Mouse (Mus musculus) kidney, postnatal 0 days (tissue): ENCODE measurements around the gene Ift122. TPM values are rescaled to one million over a fixed set of nuclear protein-coding genes. Genes with fewer than 3 reads are reported as not detected.

Experiments
- ATAC-seq: fragments of 200-750 bp; cut with Nextera tagmentation; replicated peaks from 2 replicates; pipeline ENCODE4 v1.8.0; 2017; ENCODE audit warnings: low read depth, moderate number of reproducible peaks, moderate TSS enrichment, moderate library complexity; ENCODE audit not compliant: low FRiP score
- DNase-seq: peaks from one replicate; pipeline ENCODE4 v3.0.0-alpha.2; 2016; ENCODE audit warnings: low spot score
- H3K27ac ChIP-seq: fragments of 300-500 bp; sonication (generic); 2 replicates; pipeline ENCODE4 v1.5.1; 2014; ENCODE audit warnings: mild to moderate bottlenecking
- H3K27me3 ChIP-seq: fragments of 300-500 bp; sonication (generic); 2 replicates; pipeline ENCODE4 v1.6.1; 2014; ENCODE audit warnings: low read length, mixed read lengths; ENCODE audit not compliant: insufficient read depth
- H3K36me3 ChIP-seq: fragments of 300-500 bp; sonication (generic); 2 replicates; pipeline ENCODE4 v1.6.1; 2014; ENCODE audit warnings: low read length, mixed read lengths; ENCODE audit not compliant: insufficient read depth
- H3K4me1 ChIP-seq: fragments of 300-500 bp; sonication (generic); replicated peaks from 2 replicates; pipeline ENCODE4 v1.6.1; 2014; ENCODE audit warnings: antibody characterized with exemption, low read length, mixed read lengths; ENCODE audit not compliant: insufficient read depth
- H3K4me2 ChIP-seq: fragments of 300-500 bp; sonication (generic); 2 replicates; pipeline ENCODE4 v1.6.1; 2014; ENCODE audit warnings: mild to moderate bottlenecking, low read length, moderate library complexity, mixed read lengths
- H3K4me3 ChIP-seq: fragments of 300-500 bp; sonication (generic); replicated peaks from 2 replicates; pipeline ENCODE4 v1.5.1; 2014; ENCODE audit warnings: low read depth, low read length
- H3K9ac ChIP-seq: fragments of 300-500 bp; sonication (generic); 2 replicates; pipeline ENCODE4 v1.6.1; 2014; ENCODE audit warnings: low read depth, low read length
- H3K9me3 ChIP-seq: fragments of 300-500 bp; sonication (generic); replicated peaks from 2 replicates; pipeline ENCODE4 v1.6.1; 2016; ENCODE audit warnings: low read length, inconsistent platforms, mixed read lengths
- CTCF ChIP-seq: IDR thresholded peaks from 2 replicates; pipeline ENCODE4 v1.5.1; 2016; ENCODE audit warnings: antibody characterized with exemption, low read depth, mild to moderate bottlenecking, moderate library complexity
- WGBS: fragments of 180-500 bp; shearing (Covaris S2); extraction: QIAGEN DNeasy Blood & Tissue Kit; methylation state at CpG from one replicate; pipeline ENCODE4 v1.1.7; 2014; 5-methylcytosine and 5-hydroxymethylcytosine counted together
- polyA plus RNA-seq: library from polyadenylated mRNA; unstranded; fragments of >200 nt; fragmentation: Nextera tagmentation; extraction: Ambion mirVana; gene quantifications from 2 replicates; pipeline ENCODE4 v1.2.1, GENCODE M21; 2015

Gene Ift122
- polyA plus RNA-seq, 1 experiment from 2014 or later = 14.9 TPM

- H3K27me3 ChIP-seq = no peaks in the 10 kb centered on the region
- peaks cover 33% of the 10 kb centered on the region; the same call in 1 of the 2 replicates for H3K36me3 ChIP-seq
- no peak overlapping the region for H3K27ac ChIP-seq
- H3K4me1 ChIP-seq = no peaks in the 10 kb centered on the region
- DNase-seq = no peak
- no peak overlapping the region for H3K4me2 ChIP-seq
- ATAC-seq = no peak
- H3K9ac ChIP-seq = no peak overlapping the region
- H3K9me3 ChIP-seq = no peaks in the 10 kb centered on the region
- WGBS = 92% methylated on average over 4 of the region's 4 CpGs
- no peak overlapping the region for H3K4me3 ChIP-seq
- TF ChIP-seq CTCF = no peak
Measured at GRCm38 (mm10) chr6:115845006-115845405, 8.3 kb upstream of the Ift122 start.

- Histone ChIP-seq H3K4me3 (no peak overlapping the region), H3K27me3 (no peaks in the 10 kb centered on the region), H3K4me2 (no peak overlapping the region), H3K9ac (no peak overlapping the region), H3K9me3 (no peaks in the 10 kb centered on the region), H3K36me3 (peaks cover 30% of the 10 kb centered on the region; the same call in 1 of the 2 replicates), H3K4me1 (no peaks in the 10 kb centered on the region), H3K27ac (no peak overlapping the region)
- ATAC-seq (peak; percentile 55; the same call in 1 of the 2 replicates), DNase-seq (peak; percentile 76)
- TF ChIP-seq CTCF = peak; percentile 80
- WGBS = 42% methylated on average over 6 of the region's 8 CpGs
Measured at GRCm38 (mm10) chr6:115846640-115847411, 6.4 kb upstream of the Ift122 start.

GRCm38 (mm10) chr6:115848598-115849304 is 4.5 kb upstream of the Ift122 start:
- DNase-seq = no peak
- Histone ChIP-seq H3K4me2 (no peak overlapping the region), H3K9me3 (no peaks in the 10 kb centered on the region), H3K9ac (no peak overlapping the region), H3K27ac (no peak overlapping the region), H3K27me3 (no peaks in the 10 kb centered on the region), H3K4me3 (no peak overlapping the region), H3K36me3 (peaks cover 18% of the 10 kb centered on the region; the same call in 1 of the 2 replicates), H3K4me1 (no peaks in the 10 kb centered on the region; the same call in 1 of the 2 replicates)
- no peak for TF ChIP-seq CTCF
- 89% methylated on average over 10 of the region's 10 CpGs for WGBS
- ATAC-seq = no peak

GRCm38 (mm10) chr6:115852446-115853090 is 702 bp upstream of the Ift122 start:
- peak overlapping the region; percentile 47 for H3K4me3 ChIP-seq
- DNase-seq = no peak
- peak overlapping the region; percentile 41; the same call in 1 of the 2 replicates for H3K9ac ChIP-seq
- no peak; the same call in 1 of the 2 replicates for ATAC-seq
- H3K9me3 ChIP-seq = no peaks in the 10 kb centered on the region
- no peaks in the 10 kb centered on the region for H3K27me3 ChIP-seq
- 0 out of 2 replicates have a peak, but pooled peaks cover 8% of the 10 kb centered on the region for H3K36me3 ChIP-seq
- peak overlapping the region; percentile 85 for H3K27ac ChIP-seq
- 5% methylated on average over 20 of the region's 20 CpGs for WGBS
- TF ChIP-seq CTCF = no peak
- no peaks in the 10 kb centered on the region; the same call in 1 of the 2 replicates for H3K4me1 ChIP-seq
- H3K4me2 ChIP-seq = peak overlapping the region; percentile 60

GRCm38 (mm10) chr6:115853985-115854384 is 715 bp downstream of the Ift122 start:
- Histone ChIP-seq H3K4me2 (peak overlapping the region; percentile 60), H3K4me3 (peak overlapping the region; percentile 47), H3K27me3 (no peaks in the 10 kb centered on the region), H3K36me3 (0 out of 2 replicates have a peak, but pooled peaks cover 4% of the 10 kb centered on the region), H3K9ac (0 out of 2 replicates have a peak overlapping the region, but pooled peaks have one; percentile 44), H3K4me1 (peaks cover under 1% of the 10 kb centered on the region; the same call in 1 of the 2 replicates), H3K27ac (peak overlapping the region; percentile 62), H3K9me3 (no peaks in the 10 kb centered on the region)
- DNase-seq = no peak
- TF ChIP-seq CTCF = no peak
- ATAC-seq = no peak
- 43% methylated on average over 7 of the region's 7 CpGs for WGBS

GRCm38 (mm10) chr6:115854432-115854831 is 1.2 kb downstream of the Ift122 start:
- peak; percentile 24 for DNase-seq
- Histone ChIP-seq H3K27me3 (no peaks in the 10 kb centered on the region), H3K27ac (no peak overlapping the region), H3K4me1 (peaks cover 5% of the 10 kb centered on the region; the same call in 1 of the 2 replicates), H3K4me3 (no peak overlapping the region), H3K9ac (no peak overlapping the region), H3K9me3 (no peaks in the 10 kb centered on the region), H3K4me2 (no peak overlapping the region), H3K36me3 (no peaks in the 10 kb centered on the region)
- no peak for ATAC-seq
- TF ChIP-seq CTCF = peak; percentile 67
- 74% methylated on average over 2 of the region's 2 CpGs for WGBS
